Mouse (Mus musculus) heart, postnatal 25 days (tissue): ENCODE data around the gene Olfr862. TPM values are rescaled to one million over a fixed set of nuclear protein-coding genes. Genes with fewer than 3 reads are reported as not detected.

Experiments used
- DNase-seq: peaks from one replicate; pipeline ENCODE4 v3.0.0; 2022; ENCODE audit warnings: low spot score
- intact Hi-C: fragments of 180-260 bp; cut with DNase I; formaldehyde crosslinking; loops from one replicate; pipeline ENCODE4 v1.15.1; 2025
- total RNA-seq, 2 experiments: library from RNA; stranded (reverse); gene quantifications; 2 replicates each; pipeline ENCODE4 v1.2.3; 2021

Olfr862 gene
- total RNA-seq = not detected

DNA sequence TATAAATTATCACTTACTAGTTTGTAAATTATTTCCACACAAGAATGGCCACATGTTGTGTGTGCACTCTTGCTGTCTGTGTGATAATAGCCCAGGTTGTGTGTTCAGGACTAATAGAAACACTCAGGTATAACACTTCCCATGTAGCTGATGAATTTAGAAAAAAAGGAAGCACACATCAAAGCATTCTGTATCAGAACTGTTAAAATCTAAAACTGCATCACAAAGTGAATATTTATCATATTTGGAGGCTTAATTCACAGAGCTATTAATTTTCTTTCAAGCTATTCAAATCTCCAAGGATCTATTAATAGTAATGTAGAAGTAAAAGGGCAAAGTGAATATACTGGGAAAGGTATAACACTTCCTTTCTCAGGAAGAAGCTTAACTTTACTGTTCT, at the start of gene Olfr862:
Gene Olfr862 (minus strand): TSS at position 101 of the 400 bp plus-strand sequence.
- DNase-seq = no peak
- intact Hi-C loops = no loop called here

GRCm38 (mm10) chr9:19916565-19916964, 28.8 kb upstream of the Olfr862 start, which contains the start of gene Olfr77:
Gene Olfr77 (plus strand): TSS chr9:19916865.
- intact Hi-C loops = no loop called here
- no peak for DNase-seq

- intact Hi-C loops = no loop called here
- DNase-seq = no peak
Observed at GRCm38 (mm10) chr9:19911170-19911569, 23.4 kb upstream of the Olfr862 start.

DNA sequence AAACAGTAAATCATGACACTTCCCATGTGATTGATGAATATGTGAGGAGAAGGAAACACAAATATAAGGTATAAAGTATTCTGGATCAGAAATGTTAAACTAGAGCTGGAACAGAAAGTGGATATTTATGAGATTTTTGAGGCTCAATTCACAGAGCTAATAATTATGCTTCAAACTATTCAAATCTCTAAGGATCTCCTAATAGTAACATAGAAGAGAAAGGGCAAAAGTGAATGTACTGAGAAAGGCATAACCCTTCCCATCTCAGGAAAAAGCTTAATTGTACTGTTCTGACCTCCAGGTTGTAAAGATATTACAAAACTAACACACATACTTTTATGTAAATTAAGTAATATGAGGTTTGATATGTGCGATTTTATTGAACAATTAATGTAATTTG, 38.2 kb downstream of the Olfr862 start, which contains the start of gene Olfr860:
Gene Olfr860 (minus strand): TSS at position 101 of the 400 bp plus-strand sequence.
- no peak for DNase-seq
- intact Hi-C loops = no loop called here

Other genes starting within 250 kb of the Olfr862 start
- not detected for gene Olfr857, start 178.6 kb downstream of the Olfr862 start, total RNA-seq
- gene Olfr58, start 107.7 kb downstream of the Olfr862 start, total RNA-seq = not detected
- not detected for gene Olfr859, start 83.1 kb downstream of the Olfr862 start, total RNA-seq
- not detected for gene Olfr860, start 38.3 kb downstream of the Olfr862 start, total RNA-seq
- gene Olfr77, start 28.9 kb upstream of the Olfr862 start, total RNA-seq = not detected
- gene Olfr866, start 140.0 kb upstream of the Olfr862 start, total RNA-seq = not detected
- not detected for gene Olfr867, start 169.6 kb upstream of the Olfr862 start, total RNA-seq
- gene Olfr868, start 210.6 kb upstream of the Olfr862 start, total RNA-seq = not detected
- not detected for gene Olfr869, start 241.0 kb upstream of the Olfr862 start, total RNA-seq